Mouse (Mus musculus): ENCODE results near the gene Gcnt7.

- TF ChIP-seq CTCF (IDR thresholded peaks at IDR 0.05; ENCODE audit: low read depth, low read length) (no peak), POLR2A (IDR thresholded peaks at IDR 0.05; ENCODE audit: borderline replicate concordance, low read depth, low read length) (no peak)
Observed at GRCm38 (mm10) chr2:172401116-172401825, 57.1 kb downstream of the Gcnt7 start.

Data from bone marrow macrophage, adult 2 months (primary cell).